Mouse (Mus musculus): ENCODE measurements at regions not wholly inside any gene's neighbourhood (a gene's known extent, or its start where the extent isn't known, plus 50 kb on each side); places are given as distances from the start of the nearest gene placed in this dataset.

- Histone ChIP-seq H3K4me1 (ENCODE audit: control insufficient read depth, insufficient read depth, low read length) (no peaks in the 10 kb centered on the region), H3K27ac (ENCODE audit: insufficient read depth, low read length) (no peak overlapping the region), H3K4me3 (replicated peaks; ENCODE audit: insufficient read depth, low read depth, low read length) (no peak overlapping the region), H3K27me3 (ENCODE audit: control insufficient read depth, insufficient read depth, low read length) (no peaks in the 10 kb centered on the region)
- no peak for DNase-seq
- WGBS = 61% methylated on average over 1 of the region's 1 CpGs
- no peak for TF ChIP-seq CTCF (IDR thresholded peaks at IDR 0.05; ENCODE audit: borderline replicate concordance, insufficient read depth, low read depth, low read length)
- no peak for TF ChIP-seq POLR2A (IDR thresholded peaks at IDR 0.05; ENCODE audit: borderline replicate concordance, insufficient read depth, low read length)
These were observed 217.9 kb upstream of the Rasa1 start for GRCm38 (mm10) chr13:85506875-85507274.

GRCm38 (mm10) chr13:85506030-85506429 lies 217.1 kb upstream of the Rasa1 start:
- DNase-seq = no peak
- no peaks in the 10 kb centered on the region for H3K27me3 ChIP-seq (ENCODE audit: control insufficient read depth, insufficient read depth, low read length)
- no peak overlapping the region for H3K27ac ChIP-seq (ENCODE audit: insufficient read depth, low read length)
- TF ChIP-seq CTCF (IDR thresholded peaks at IDR 0.05; ENCODE audit: borderline replicate concordance, insufficient read depth, low read depth, low read length) (no peak), POLR2A (IDR thresholded peaks at IDR 0.05; ENCODE audit: borderline replicate concordance, insufficient read depth, low read length) (no peak)
- WGBS = 72% methylated on average over 1 of the region's 1 CpGs
- no peaks in the 10 kb centered on the region for H3K4me1 ChIP-seq (ENCODE audit: control insufficient read depth, insufficient read depth, low read length)
- no peak overlapping the region for H3K4me3 ChIP-seq (replicated peaks; ENCODE audit: insufficient read depth, low read depth, low read length)

- Histone ChIP-seq H3K4me3 (replicated peaks; ENCODE audit: insufficient read depth, low read depth, low read length) (no peak overlapping the region), H3K27ac (ENCODE audit: insufficient read depth, low read length) (no peak overlapping the region), H3K27me3 (ENCODE audit: control insufficient read depth, insufficient read depth, low read length) (no peaks in the 10 kb centered on the region), H3K4me1 (ENCODE audit: control insufficient read depth, insufficient read depth, low read length) (no peaks in the 10 kb centered on the region)
- WGBS = 84% methylated on average over 4 of the region's 4 CpGs
- DNase-seq = no peak
- no peak for TF ChIP-seq CTCF (IDR thresholded peaks at IDR 0.05; ENCODE audit: borderline replicate concordance, insufficient read depth, low read depth, low read length)
- no peak for TF ChIP-seq POLR2A (IDR thresholded peaks at IDR 0.05; ENCODE audit: borderline replicate concordance, insufficient read depth, low read length)
These were observed 216.1 kb upstream of the Rasa1 start for GRCm38 (mm10) chr13:85505046-85505445.

GRCm38 (mm10) chr13:85504001-85504400 lies 215.1 kb upstream of the Rasa1 start:
- H3K27ac ChIP-seq (ENCODE audit: insufficient read depth, low read length) = no peak overlapping the region
- no peaks in the 10 kb centered on the region for H3K4me1 ChIP-seq (ENCODE audit: control insufficient read depth, insufficient read depth, low read length)
- TF ChIP-seq POLR2A (IDR thresholded peaks at IDR 0.05; ENCODE audit: borderline replicate concordance, insufficient read depth, low read length) = no peak
- no peaks in the 10 kb centered on the region for H3K27me3 ChIP-seq (ENCODE audit: control insufficient read depth, insufficient read depth, low read length)
- DNase-seq = no peak
- 25% methylated on average over 4 of the region's 4 CpGs for WGBS
- no peak overlapping the region for H3K4me3 ChIP-seq (replicated peaks; ENCODE audit: insufficient read depth, low read depth, low read length)

- H3K4me1 ChIP-seq (ENCODE audit: control insufficient read depth, insufficient read depth, low read length) = no peaks in the 10 kb centered on the region
- 77% methylated on average over 2 of the region's 2 CpGs for WGBS
- H3K27me3 ChIP-seq (ENCODE audit: control insufficient read depth, insufficient read depth, low read length) = no peaks in the 10 kb centered on the region
- no peak overlapping the region for H3K4me3 ChIP-seq (replicated peaks; ENCODE audit: insufficient read depth, low read depth, low read length)
- no peak for TF ChIP-seq CTCF (IDR thresholded peaks at IDR 0.05; ENCODE audit: borderline replicate concordance, insufficient read depth, low read depth, low read length)
- H3K27ac ChIP-seq (ENCODE audit: insufficient read depth, low read length) = no peak overlapping the region
- no peak for DNase-seq
These were observed 209.8 kb upstream of the Rasa1 start for GRCm38 (mm10) chr13:85498696-85499095.

GRCm38 (mm10) chr13:85484790-85485189 lies 195.9 kb upstream of the Rasa1 start:
- no peak for DNase-seq
- TF ChIP-seq POLR2A (IDR thresholded peaks at IDR 0.05; ENCODE audit: borderline replicate concordance, insufficient read depth, low read length) (no peak), CTCF (IDR thresholded peaks at IDR 0.05; ENCODE audit: borderline replicate concordance, insufficient read depth, low read depth, low read length) (no peak)
- Histone ChIP-seq H3K27ac (ENCODE audit: insufficient read depth, low read length) (no peak overlapping the region), H3K27me3 (ENCODE audit: control insufficient read depth, insufficient read depth, low read length) (no peaks in the 10 kb centered on the region), H3K4me1 (ENCODE audit: control insufficient read depth, insufficient read depth, low read length) (no peaks in the 10 kb centered on the region), H3K4me3 (replicated peaks; ENCODE audit: insufficient read depth, low read depth, low read length) (no peak overlapping the region)
- 77% methylated on average over 3 of the region's 3 CpGs for WGBS

- no peaks in the 10 kb centered on the region for H3K4me1 ChIP-seq (ENCODE audit: control insufficient read depth, insufficient read depth, low read length)
- no peak for DNase-seq
- no peak overlapping the region for H3K27ac ChIP-seq (ENCODE audit: insufficient read depth, low read length)
- TF ChIP-seq POLR2A (IDR thresholded peaks at IDR 0.05; ENCODE audit: borderline replicate concordance, insufficient read depth, low read length) (no peak), CTCF (IDR thresholded peaks at IDR 0.05; ENCODE audit: borderline replicate concordance, insufficient read depth, low read depth, low read length) (no peak)
- H3K4me3 ChIP-seq (replicated peaks; ENCODE audit: insufficient read depth, low read depth, low read length) = no peak overlapping the region
- no peaks in the 10 kb centered on the region for H3K27me3 ChIP-seq (ENCODE audit: control insufficient read depth, insufficient read depth, low read length)
These were observed 194.4 kb upstream of the Rasa1 start for GRCm38 (mm10) chr13:85483348-85483747.

- TF ChIP-seq CTCF (IDR thresholded peaks at IDR 0.05; ENCODE audit: borderline replicate concordance, insufficient read depth, low read depth, low read length) = no peak
- no peak for TF ChIP-seq POLR2A (IDR thresholded peaks at IDR 0.05; ENCODE audit: borderline replicate concordance, insufficient read depth, low read length)
- DNase-seq = no peak
- H3K4me1 ChIP-seq (ENCODE audit: control insufficient read depth, insufficient read depth, low read length) = no peaks in the 10 kb centered on the region
- H3K27ac ChIP-seq (ENCODE audit: insufficient read depth, low read length) = no peak overlapping the region
- H3K4me3 ChIP-seq (replicated peaks; ENCODE audit: insufficient read depth, low read depth, low read length) = no peak overlapping the region
- 81% methylated on average over 2 of the region's 2 CpGs for WGBS
- no peaks in the 10 kb centered on the region for H3K27me3 ChIP-seq (ENCODE audit: control insufficient read depth, insufficient read depth, low read length)
These were observed 190.5 kb upstream of the Rasa1 start for GRCm38 (mm10) chr13:85479405-85479804.

Measured in cerebellum, adult 2 months (tissue).